Mouse (Mus musculus) skeletal muscle tissue, postnatal 0 days (tissue): ENCODE measurements around the gene Prss44. TPM values are rescaled to one million over a fixed set of nuclear protein-coding genes. Genes with fewer than 3 reads are reported as not detected.

Source experiments
- polyA plus RNA-seq: library from polyadenylated mRNA; unstranded; fragments of >200 nt; fragmentation: Nextera tagmentation; extraction: Ambion mirVana; gene quantifications from 2 replicates; pipeline ENCODE4 v1.2.1, GENCODE M21; 2015

The Prss44 gene
- polyA plus RNA-seq, result not detected in 2 replicates

GRCm38 (mm10) chr9:110813789-110814188 is at the start of gene Prss44:
Prss44 (plus strand) TSS chr9:110813994.

GRCm38 (mm10) chr9:110797866-110798265 is 15.9 kb upstream of the Prss44 start, which contains the start of gene Prss42:
Prss42 (plus strand) TSS chr9:110798166.

DNA sequence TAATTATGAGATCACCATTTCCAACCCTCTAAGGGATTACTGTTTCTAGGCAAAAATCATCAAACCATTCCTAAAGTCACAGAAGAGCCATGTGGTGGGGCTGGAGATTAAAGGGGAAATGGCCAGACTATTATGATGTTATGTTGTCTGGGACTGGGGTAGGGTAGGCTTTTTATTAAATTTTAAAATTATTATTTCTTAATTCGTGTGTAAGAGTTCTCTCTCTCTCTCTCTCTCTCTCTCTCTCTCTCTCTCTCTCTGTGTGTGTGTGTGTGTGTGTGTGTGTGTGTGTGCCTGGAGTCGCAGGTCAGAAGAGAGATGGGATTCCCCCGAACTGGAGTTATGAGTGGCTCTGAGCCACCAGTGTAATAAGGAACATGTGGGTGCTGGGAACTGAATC is 12.6 kb downstream of the Prss44 start, which contains the start of gene Prss43:
Gene Prss43, plus strand, starts transcription at position 301 of the 400 bp plus-strand sequence.

DNA sequence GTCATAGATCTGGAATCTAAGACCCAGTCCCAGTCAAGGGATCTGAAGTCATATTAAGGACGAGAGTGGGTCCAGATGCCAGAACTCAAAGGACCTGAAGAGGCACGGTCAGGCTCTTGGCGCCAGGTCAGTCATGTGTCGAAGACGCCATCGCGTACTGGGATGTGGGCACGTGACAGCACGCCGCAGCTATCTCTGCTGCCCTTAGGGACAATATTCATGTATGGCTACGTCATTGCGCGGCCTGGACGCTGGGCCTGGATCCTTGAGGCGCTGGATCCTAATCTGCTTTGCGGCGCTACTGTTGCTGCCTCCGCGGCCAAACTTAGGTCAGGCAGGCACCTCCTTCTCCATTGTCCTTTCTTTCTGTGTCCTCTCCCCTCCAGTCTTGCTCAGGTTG is 20.6 kb downstream of the Prss44 start, which contains the start of gene Prss45:
Gene Prss45, plus strand, starts transcription at position 178 of the 400 bp plus-strand sequence.

GRCm38 (mm10) chr9:110844206-110844605 is 30.4 kb downstream of the Prss44 start, which contains the start of gene Prss46:
Prss46 (plus strand) TSS chr9:110844506.

GRCm38 (mm10) chr9:110857781-110858472 is 44.1 kb downstream of the Prss44 start, which contains the start of gene Prss50:
Prss50 (plus strand) TSS chr9:110857967.

Other genes with a start within 250 kb of the Prss44 start
- gene Nradd, start 189.5 kb upstream of the Prss44 start, polyA plus RNA-seq, result 10.1 and 10.6 TPM in 2 replicates
- gene Nbeal2, start 159.8 kb upstream of the Prss44 start, polyA plus RNA-seq, result 0.40 and 0.66 TPM in 2 replicates
- gene Ccdc12, start 157.5 kb upstream of the Prss44 start, polyA plus RNA-seq, result 97.7 and 106 TPM in 2 replicates
- gene Myl3, start 72.1 kb upstream of the Prss44 start, polyA plus RNA-seq, result 239 and 303 TPM in 2 replicates
- 10.1 and 16.0 TPM in 2 replicates for gene Pth1r, start 66.8 kb upstream of the Prss44 start, polyA plus RNA-seq
- not detected in 2 replicates for gene Prss42, start 15.8 kb upstream of the Prss44 start, polyA plus RNA-seq
- gene Prss43, start 12.7 kb downstream of the Prss44 start, polyA plus RNA-seq, result not detected in 2 replicates
- gene Prss45, start 20.6 kb downstream of the Prss44 start, polyA plus RNA-seq, result not detected in 2 replicates
- gene Prss46, start 30.5 kb downstream of the Prss44 start, polyA plus RNA-seq, result not detected in 2 replicates
- gene Prss50, start 44.0 kb downstream of the Prss44 start, polyA plus RNA-seq, result not detected in 2 replicates
- 1.3 and 1.9 TPM in 2 replicates for gene Als2cl, start 65.9 kb downstream of the Prss44 start, polyA plus RNA-seq
- gene Tmie, start 66.1 kb downstream of the Prss44 start, polyA plus RNA-seq, result 0.29 and 0.50 TPM in 2 replicates
- gene Fam240a, start 102.9 kb downstream of the Prss44 start, polyA plus RNA-seq, result 0.78 and 2.8 TPM in 2 replicates
- not detected in 2 replicates for gene Tdgf1, start 132.2 kb downstream of the Prss44 start, polyA plus RNA-seq
- 10.9 and 25.5 TPM in 2 replicates for gene Lrrc2, start 137.6 kb downstream of the Prss44 start, polyA plus RNA-seq
- gene Rtp3, start 176.6 kb downstream of the Prss44 start, polyA plus RNA-seq, result 0.26 and 0.35 TPM in 2 replicates
- gene Ltf, start 205.3 kb downstream of the Prss44 start, polyA plus RNA-seq, result 0.45 and 2.0 TPM in 2 replicates
- 0.93 and 1.4 TPM in 2 replicates for gene Ccrl2, start 243.5 kb downstream of the Prss44 start, polyA plus RNA-seq